Mouse (Mus musculus): ENCODE data around the gene Gm3893. TPM values are rescaled to one million over a fixed set of nuclear protein-coding genes. Genes with fewer than 3 reads are reported as not detected.

Gm3893 gene
- not detected in 2 replicates for polyA plus RNA-seq (2012; rRNA removed; ENCODE audit: low replicate concordance)

DNA sequence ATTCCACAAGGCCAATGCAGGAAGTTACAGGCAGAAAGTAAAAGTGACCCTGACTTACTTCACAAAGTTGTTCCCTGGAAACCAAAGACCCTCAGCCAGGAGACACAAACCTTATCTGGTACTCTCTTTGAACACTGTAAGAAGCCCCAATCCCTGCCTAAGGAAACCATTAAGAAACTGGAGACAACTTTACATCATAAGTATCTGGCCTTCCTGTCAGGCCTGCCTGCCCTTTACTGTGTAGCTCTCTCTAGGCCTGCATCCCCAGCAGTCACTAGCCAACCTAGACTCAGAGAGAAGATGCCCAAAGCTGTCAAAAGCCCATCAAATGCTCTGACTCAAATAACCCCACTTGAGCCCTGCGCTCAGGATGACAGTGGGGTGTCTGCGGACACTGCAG, at the start of gene Gm3893:
Gm3893 (plus strand) TSS at position 301 of the 400 bp plus-strand sequence.

GRCm38 (mm10) chr4:42114517-42114916, 23.5 kb downstream of the Gm3893 start, which contains the start of gene Gm13304:
Gene Gm13304 (plus strand): TSS chr4:42114817.

Other genes with a start within 250 kb of the Gm3893 start
- 2.4 TPM in 1 of 2 replicates, not detected in the other for gene Gm21541, start 187.6 kb upstream of the Gm3893 start, polyA plus RNA-seq (2012; rRNA removed; ENCODE audit: low replicate concordance)
- gene Gm20878, start 149.6 kb upstream of the Gm3893 start, polyA plus RNA-seq (2012; rRNA removed; ENCODE audit: low replicate concordance): 0.36 and 6.1 TPM in 2 replicates
- not detected in 2 replicates for gene Fam205a4, start 125.1 kb upstream of the Gm3893 start, polyA plus RNA-seq (2012; rRNA removed; ENCODE audit: low replicate concordance)
- gene Gm21093, start 56.5 kb upstream of the Gm3893 start, polyA plus RNA-seq (2012; rRNA removed; ENCODE audit: low replicate concordance): not detected in 2 replicates
- 0.28 TPM in 1 of 2 replicates, not detected in the other for gene Gm13304, start 23.6 kb downstream of the Gm3893 start, polyA plus RNA-seq (2012; rRNA removed; ENCODE audit: low replicate concordance)
- gene Gm13306, start 62.2 kb downstream of the Gm3893 start, polyA plus RNA-seq (2012; rRNA removed; ENCODE audit: low replicate concordance): not detected in 2 replicates
- gene Gm13305, start 77.4 kb downstream of the Gm3893 start, polyA plus RNA-seq (2012; rRNA removed; ENCODE audit: low replicate concordance): not detected in 2 replicates
- not detected in 2 replicates for gene Gm10600, start 149.4 kb downstream of the Gm3893 start, polyA plus RNA-seq (2012; rRNA removed; ENCODE audit: low replicate concordance)
- gene Ccl21b, start 164.6 kb downstream of the Gm3893 start, polyA plus RNA-seq (2012; rRNA removed; ENCODE audit: low replicate concordance): 1.1 TPM in 1 of 2 replicates, not detected in the other
- gene Gm21953, start 203.1 kb downstream of the Gm3893 start, polyA plus RNA-seq (2012; rRNA removed; ENCODE audit: low replicate concordance): not detected in 2 replicates
- gene Fam205a3, start 227.1 kb downstream of the Gm3893 start, polyA plus RNA-seq (2012; rRNA removed; ENCODE audit: low replicate concordance): not detected in 2 replicates

Measured in duodenum, adult 2 months (tissue).